Mouse (Mus musculus) left cerebral cortex, postnatal 4 days (tissue): ENCODE data around the gene Zbtb48. TPM values are rescaled to one million over a fixed set of nuclear protein-coding genes. Genes with fewer than 3 reads are reported as not detected.

Source experiments
- DNase-seq: peaks from one replicate; pipeline ENCODE4 v3.0.0-alpha.2; 2022
- intact Hi-C: fragments of 180-260 bp; cut with DNase I; formaldehyde crosslinking; loops from one replicate; pipeline ENCODE4 v1.15.1; 2025
- total RNA-seq, 2 experiments: library from RNA; stranded (reverse); gene quantifications; 2 replicates each; pipeline ENCODE4 v1.2.3; 2021

The Zbtb48 gene
- total RNA-seq, 2 experiments from 2014 or later, result 17.4 to 17.6 TPM

DNA sequence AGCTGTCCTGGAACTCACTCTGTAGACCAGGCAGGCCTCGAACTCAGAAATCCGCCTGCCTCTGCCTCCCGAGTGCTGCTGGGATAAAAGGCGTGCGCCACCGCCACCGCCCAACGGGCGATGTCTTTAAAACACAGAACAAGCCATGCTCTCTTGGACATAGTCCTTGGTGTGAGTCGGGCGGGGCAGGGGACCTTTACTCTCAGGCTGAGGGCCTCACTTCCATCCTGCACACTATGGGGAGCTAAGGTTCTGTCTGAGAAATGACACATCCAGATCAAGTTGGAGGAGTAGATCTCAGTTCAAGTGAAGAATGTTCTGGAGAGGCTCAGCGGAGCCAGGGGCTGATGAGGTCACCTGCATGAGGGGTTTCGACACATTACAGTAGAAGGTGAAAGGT lies 5.5 kb upstream of the Zbtb48 start:
- no peak for DNase-seq
- intact Hi-C loops, result no loop called here

DNA sequence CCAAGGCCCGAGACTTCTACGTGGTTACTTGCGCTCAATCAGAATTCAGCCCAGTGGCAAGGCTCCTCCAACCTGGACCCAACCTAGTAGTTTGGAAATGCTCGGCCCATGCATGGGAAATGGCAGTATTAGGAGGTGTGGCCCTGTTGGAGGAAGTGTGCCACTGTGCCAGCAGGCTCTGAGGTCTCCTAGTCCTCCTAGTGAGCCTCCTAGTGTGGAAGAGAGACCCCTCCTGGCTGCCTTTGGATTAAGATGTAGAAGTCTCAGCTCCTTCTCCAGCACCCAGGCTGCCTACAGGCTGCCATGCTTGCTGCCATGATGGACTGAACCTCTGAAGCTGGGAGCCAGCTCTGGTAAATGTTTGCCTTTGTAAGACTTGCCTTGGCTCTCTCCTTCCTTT lies 2.5 kb upstream of the Zbtb48 start:
- intact Hi-C loops, result loop anchor here (5.0 kb wide), 1 partner anchor 48 kb away; no protein-coding TSS in a partner anchor
- DNase-seq, result no peak

DNA sequence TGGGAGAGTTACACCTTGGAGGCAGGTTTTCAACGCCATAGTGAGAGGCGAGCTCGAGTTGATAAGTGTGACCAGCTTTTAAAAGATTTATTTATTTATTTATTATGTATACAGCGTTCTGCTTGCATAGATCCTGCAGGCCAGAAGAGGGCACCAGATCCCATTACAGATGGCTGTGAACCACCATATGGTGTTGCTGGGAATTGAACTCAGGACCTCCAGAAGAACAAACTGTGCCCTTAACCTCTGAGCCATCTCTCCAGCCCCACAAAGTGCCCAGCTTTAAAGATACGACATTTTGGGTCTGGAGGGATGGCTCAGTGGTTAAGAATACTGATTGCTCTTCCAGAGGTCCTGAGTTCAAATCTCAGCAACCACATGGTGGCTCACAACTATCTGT lies 1.6 kb upstream of the Zbtb48 start:
- DNase-seq, result no peak
- intact Hi-C loops, result loop anchor here (5.0 kb wide), 1 partner anchor 47 kb away; no protein-coding TSS in a partner anchor

DNA sequence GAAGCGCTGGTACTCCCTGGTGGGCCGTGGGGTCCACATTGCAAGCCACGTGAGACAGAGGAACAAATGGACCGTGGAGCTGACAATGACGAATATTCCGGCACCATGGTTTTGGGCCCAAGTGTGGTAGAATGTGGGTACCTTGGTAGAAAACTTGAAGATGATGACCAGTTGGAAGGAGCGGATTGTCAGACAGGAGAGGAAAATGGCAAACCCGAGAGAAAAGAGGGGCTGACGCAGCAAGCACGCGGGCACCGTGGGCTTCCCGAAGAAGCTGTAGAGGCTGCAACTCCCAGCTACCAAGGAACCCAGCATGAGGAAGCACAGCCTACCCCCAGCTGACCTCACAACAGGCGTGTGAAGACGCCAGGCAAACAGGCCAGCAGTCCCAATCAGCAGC lies 985 bp upstream of the Zbtb48 start:
- intact Hi-C loops, result loop anchor here (5.0 kb wide), 1 partner anchor 46 kb away; no protein-coding TSS in a partner anchor
- DNase-seq, result no peak

- intact Hi-C loops, result loop anchor here (5.0 kb wide), 1 partner anchor 45 kb away; no protein-coding TSS in a partner anchor
- DNase-seq, result peak; percentile 20
Measured at GRCm38 (mm10) chr4:152026751-152027508, 541 bp downstream of the Zbtb48 start.

- DNase-seq, result no peak
- intact Hi-C loops, result no loop called here
Measured at GRCm38 (mm10) chr4:152024525-152024924, 2.9 kb downstream of the Zbtb48 start.

- DNase-seq, result no peak
- intact Hi-C loops, result no loop called here
Measured at GRCm38 (mm10) chr4:152022506-152022905, 5.0 kb downstream of the Zbtb48 start.

- intact Hi-C loops, result no loop called here
- no peak for DNase-seq
Measured at GRCm38 (mm10) chr4:152021568-152022097, 5.8 kb downstream of the Zbtb48 start.

DNA sequence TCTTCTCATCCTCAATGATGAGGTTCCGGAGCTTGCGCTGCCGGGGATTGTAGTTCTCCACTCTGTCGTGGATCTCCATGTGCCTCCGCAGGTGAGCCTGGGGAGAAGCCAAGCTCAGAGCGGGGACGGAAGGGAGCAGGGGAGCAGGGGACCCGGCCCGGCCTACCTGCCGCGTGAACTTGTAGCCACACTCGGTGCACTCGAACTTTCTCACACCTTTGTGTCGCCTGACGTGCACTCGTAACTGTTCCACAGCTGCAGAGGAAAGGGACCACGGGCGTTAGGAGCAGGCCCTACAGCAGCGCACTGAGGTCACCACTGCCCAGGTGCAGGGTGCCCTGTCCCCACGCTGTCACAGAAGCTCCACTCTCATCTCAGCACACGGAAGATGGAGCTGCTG lies 7.4 kb downstream of the Zbtb48 start:
- intact Hi-C loops, result no loop called here
- DNase-seq, result no peak

DNA sequence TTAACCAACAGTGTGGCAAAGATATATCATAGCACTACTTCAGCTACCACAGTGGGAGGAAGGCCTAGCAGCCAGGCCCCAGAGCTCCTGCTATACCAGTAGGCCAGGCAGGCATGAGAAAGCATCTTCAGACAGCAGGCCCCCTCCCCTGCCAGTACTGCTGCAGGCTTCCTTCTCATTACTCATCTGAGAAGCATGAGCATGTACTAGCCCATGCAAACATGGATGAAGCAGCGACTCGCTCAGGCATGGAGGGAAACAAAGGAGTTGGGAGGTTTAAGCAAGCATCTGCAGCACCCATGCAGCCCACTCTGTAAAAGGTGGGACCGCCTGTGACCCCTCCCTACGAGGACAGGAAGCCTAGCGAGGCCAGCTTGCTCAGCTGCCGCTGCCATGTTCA lies 8.4 kb downstream of the Zbtb48 start:
- DNase-seq, result no peak
- intact Hi-C loops, result no loop called here

DNA sequence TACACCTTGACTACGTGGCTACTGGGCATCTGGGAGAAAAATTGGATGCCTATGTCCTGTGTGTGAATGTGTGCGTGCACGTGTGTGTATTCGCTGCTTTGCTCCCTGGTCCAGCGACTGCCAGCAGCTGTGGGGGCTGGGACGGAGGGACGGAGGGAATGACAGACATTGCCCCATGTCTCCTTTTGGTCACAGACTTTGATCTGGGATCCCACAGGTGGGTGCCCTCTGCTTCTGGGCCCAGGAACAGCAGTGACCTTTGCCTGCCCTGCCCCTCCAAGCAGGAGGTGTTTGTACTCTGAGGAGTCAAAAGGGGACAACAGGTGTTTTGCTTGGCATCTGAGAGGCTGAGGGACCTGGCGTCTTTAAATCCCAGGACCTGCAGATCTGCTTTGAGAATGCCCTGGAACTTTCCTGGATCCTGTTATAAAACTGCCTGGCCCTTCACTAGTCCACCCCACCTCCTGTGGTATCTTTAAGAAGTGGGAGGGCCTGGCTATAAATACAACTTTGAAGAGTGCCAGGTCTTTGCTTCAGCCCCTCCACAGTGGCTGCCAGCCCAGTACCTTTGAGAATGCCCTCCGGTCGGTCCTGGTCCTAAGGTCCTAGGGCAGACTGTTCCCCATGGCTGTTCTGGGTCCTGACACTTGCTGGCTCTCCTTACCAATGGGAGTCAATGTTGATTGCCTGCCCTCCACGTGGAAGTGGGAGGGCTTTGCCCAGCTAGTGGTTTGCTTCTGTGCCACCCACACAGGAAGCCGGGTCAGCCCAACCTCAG lies 14.2 kb downstream of the Zbtb48 start:
- intact Hi-C loops, result no loop called here
- DNase-seq, result no peak

GRCm38 (mm10) chr4:152012109-152012508 lies 15.4 kb downstream of the Zbtb48 start:
- DNase-seq, result no peak
- intact Hi-C loops, result no loop called here

DNA sequence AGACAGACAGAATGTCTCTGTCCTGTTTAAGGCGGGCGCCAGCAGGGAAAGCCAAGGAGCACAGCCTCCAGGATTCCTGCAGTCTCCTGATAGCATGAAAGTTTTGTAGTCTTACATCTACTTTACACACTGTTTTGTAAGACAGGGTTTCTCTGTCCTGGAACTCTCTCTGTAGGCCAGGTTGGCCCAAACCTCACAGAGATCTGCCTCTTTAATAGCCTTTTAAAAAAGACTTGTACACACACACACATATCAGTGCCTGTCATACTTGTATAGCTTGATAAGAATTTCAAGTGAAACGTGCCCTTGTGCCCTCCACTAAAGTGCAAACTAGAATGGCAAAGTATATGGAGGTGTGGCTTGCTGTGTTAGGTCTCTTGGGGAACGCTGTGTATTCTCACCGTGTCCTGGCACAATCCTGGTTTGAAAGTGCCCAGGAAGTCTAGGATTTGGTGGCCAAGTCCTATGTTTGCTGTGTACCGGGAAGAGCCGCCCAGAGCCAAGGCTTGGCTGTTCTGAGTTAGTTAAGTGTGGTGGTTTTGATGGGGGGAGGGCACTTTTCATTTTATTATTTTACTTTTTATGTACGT lies 16.2 kb downstream of the Zbtb48 start:
- intact Hi-C loops, result no loop called here
- DNase-seq, result no peak

DNA sequence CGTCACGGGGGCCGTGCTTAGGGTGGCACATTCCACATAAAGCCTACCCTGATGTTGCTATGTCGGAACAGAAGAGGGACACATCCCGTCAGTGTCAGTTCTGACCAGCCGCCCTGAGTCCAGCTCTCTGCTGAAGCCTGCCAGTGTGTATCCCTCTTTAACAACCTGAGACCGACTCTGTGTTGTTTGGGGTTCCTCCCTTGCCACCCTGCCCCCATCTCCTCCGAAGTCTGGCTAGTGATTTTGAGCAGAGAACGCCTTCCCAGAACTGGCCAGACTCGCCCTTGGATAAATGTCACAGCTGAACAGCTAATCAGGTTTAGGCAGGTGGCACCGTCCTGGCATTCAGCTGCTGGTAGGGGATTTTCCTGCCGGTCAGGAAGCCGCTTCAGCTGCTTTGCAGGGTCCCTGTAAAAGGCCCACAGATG lies 16.8 kb downstream of the Zbtb48 start:
- intact Hi-C loops, result no loop called here
- no peak for DNase-seq

DNA sequence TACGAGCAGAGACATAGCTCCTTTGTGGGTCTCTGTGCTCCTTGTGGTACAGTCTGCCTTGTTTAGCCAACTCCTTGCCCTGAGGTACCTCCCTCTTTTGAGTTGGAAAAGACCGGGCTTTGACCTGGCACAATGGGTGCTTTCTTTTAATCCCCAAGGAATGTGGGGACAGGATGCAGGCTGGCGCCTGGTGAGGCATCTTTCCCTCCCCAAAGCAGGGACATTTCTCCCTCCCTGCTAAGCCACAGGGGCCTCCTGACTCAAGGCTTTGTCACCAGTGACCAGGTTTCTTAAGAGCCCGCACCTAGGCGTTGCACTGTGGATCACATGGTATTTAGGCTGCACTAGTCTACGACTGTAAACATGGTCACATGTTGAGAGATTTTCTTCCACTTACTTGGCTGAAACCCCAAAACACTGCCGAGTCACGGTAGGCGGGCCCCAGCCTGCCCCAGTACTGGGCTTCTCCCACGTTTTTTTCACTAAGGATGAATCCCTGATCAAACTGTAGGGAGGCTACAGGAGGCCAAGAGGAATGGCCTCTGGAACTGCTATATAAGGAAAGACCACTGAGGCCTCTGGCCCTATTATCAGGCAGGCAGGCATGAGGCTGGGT lies 17.3 kb downstream of the Zbtb48 start:
- no peak for DNase-seq
- intact Hi-C loops, result no loop called here

- peak; percentile 67 for DNase-seq
- intact Hi-C loops, result no loop called here
Measured at GRCm38 (mm10) chr4:152009076-152010051, 18.1 kb downstream of the Zbtb48 start.

DNA sequence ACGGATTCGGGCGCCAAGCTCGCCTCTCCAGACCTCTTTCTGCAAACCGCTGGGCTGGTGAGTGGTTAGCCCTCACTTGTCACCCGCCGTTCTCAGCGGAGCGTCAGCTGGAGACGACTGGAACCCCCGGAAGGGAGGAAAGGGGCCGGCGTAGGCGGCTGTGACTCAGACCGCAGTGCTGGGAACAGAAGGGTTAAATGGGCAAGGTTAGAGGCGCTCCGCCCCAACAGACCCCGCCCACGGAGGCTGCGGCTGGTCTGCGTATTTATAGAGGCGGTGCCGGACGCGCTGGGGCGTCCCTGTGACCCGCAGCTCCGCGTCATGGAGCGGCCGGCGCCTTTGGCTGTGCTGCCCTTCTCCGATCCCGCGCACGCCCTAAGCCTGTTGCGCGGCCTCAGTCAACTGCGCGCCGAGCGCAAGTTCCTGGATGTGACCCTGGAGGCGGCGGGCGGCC lies 18.8 kb downstream of the Zbtb48 start, which contains the start of gene Klhl21:
TSS of gene Klhl21 (plus strand) at position 182 of the 454 bp plus-strand sequence.
- DNase-seq, result peak; percentile 90
- intact Hi-C loops, result no loop called here

DNA sequence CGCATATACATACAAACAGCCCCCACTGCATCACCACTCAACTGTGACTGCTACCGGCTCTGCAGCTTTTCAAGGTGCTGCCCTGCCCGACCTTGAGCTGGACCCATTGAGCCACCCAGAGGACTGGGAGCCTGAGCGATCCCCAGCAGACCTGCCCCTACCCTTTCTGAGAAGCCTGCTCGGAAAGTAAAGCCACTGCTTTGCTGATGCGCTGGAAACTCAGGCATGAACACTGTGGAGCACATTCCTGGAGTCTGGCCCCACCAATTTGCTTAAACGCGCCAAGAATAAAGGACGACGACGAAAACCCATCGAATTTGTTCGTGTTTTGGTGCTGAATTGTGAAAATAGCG lies 19.3 kb downstream of the Zbtb48 start:
- no peak for DNase-seq
- intact Hi-C loops, result no loop called here

DNA sequence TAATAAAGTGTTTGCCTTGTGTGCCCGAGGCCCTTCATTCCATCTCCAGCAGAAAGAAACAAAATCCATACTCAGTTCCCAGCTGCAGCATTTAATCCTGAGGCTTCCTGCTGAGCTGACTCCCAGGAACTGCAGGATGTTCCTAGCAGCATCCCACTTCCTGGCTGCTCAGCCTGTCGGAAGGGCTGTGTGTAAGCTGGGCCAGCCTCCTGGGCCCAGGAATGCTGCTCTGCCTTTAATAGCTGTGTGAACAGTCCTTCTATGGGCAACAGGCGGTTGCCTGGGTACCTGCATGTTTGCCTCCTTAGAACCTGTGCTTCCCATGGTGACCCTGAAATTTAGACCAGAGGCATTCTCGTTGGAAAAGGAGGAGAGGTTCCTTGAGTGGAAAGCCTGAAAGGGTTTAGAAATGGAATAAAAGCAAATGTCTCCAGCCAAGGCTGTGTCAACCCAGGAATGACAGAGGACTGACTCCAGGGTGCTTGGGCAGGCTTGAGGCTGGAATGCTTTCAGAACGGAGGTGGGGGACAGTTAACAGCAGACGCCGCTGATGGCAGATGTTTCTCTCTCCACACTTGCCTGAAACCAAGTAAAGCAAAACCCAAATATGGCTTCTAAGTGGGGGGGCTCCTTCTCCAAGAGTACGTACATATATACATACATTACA lies 19.9 kb downstream of the Zbtb48 start:
- intact Hi-C loops, result no loop called here
- DNase-seq, result no peak
